ENCODE assay signal across 17 mouse cellular contexts in the genomic region with DNA sequence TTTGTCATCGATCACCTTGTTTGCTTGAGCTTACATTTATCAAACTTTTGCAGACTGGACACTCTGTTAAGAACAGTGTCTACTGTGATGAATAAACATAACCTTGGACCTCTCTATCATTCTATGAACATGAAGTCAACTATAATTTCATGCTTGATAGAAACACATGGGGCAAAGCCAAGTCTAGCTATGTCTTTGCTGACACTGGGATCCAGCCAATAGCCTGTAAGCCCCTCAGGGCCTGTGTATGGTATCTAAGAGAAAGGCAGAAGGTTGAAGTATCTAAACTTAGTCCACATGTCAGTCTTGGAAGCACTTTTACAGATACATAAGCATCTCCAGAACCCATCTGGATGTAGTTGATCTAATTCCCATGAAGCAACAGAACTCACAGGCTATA.
"Had no signal": no experiment of that assay in that cellular context is flagged by ENCODE, and none has a peak within 500 bp of the region (broad histone marks: within the 10 kb centered on the region; RNA-seq: fewer than 3 reads in every experiment).

No protein-coding gene starts in this region.

- ATAC-seq: midbrain, embryonic 16.5 days had no signal

- DNase-seq: lung, adult 18-20 months; lung, embryonic 14.5 days; lung, postnatal 10 days; lung, postnatal 4 days; midbrain, embryonic 14.5 days; retina, postnatal 1 day; right cerebral cortex, adult 18-20 months; right cerebral cortex, postnatal 25 days; right cerebral cortex, postnatal 4 days; spleen, adult 18-20 months; thymus, adult 18-20 months; thymus, postnatal 14 days; thymus, postnatal 36 days had no signal

- H3K9me3 ChIP-seq: midbrain, embryonic 10.5 days; midbrain, embryonic 12.5 days had no signal

- H3K27me3 ChIP-seq: midbrain, embryonic 12.5 days had no signal

- H3K4me2 ChIP-seq: lung, embryonic 14.5 days; midbrain, embryonic 12.5 days had no signal

- H3K4me3 ChIP-seq: midbrain, embryonic 10.5 days; midbrain, embryonic 12.5 days; myocyte had no signal

- H3K27ac ChIP-seq: midbrain, embryonic 10.5 days; midbrain, embryonic 12.5 days had no signal

- H3K9ac ChIP-seq: lung, embryonic 14.5 days; midbrain, embryonic 12.5 days had no signal
